Mouse (Mus musculus) lung, adult 2 months (tissue): ENCODE data around the gene Rgs3. TPM values are rescaled to one million over a fixed set of nuclear protein-coding genes. Genes with fewer than 3 reads are reported as not detected.

Experiments
- DNase-seq: peaks from one replicate; pipeline ENCODE4 v3.0.0; 2022
- H3K4me1 ChIP-seq: fragments of 200-500 bp; 2 replicates; pipeline ENCODE4 v1.6.1; 2011; ENCODE audit warnings: low read length; ENCODE audit not compliant: control insufficient read depth, insufficient read depth
- H3K4me3 ChIP-seq: fragments of 200-500 bp; replicated peaks from 2 replicates; pipeline ENCODE3; 2011; ENCODE audit warnings: low read depth, mild to moderate bottlenecking, control low read depth, low read length; ENCODE audit errors: extremely low read depth
- CTCF ChIP-seq: fragments of 200-500 bp; IDR thresholded peaks from 2 replicates; pipeline ENCODE4 v1.5.1; 2011; ENCODE audit warnings: mild to moderate bottlenecking, low read length, control low read depth; ENCODE audit not compliant: insufficient read depth
- POLR2A ChIP-seq: fragments of 200-500 bp; IDR thresholded peaks from 2 replicates; pipeline ENCODE4 v1.6.1; 2011; ENCODE audit warnings: low read depth, mild to moderate bottlenecking, control low read depth, low read length, borderline replicate concordance; ENCODE audit errors: extremely low read depth
- WGBS: fragments of 180-500 bp; shearing (Covaris S2); methylation state at CpG from one replicate; pipeline ENCODE4 v1.1.7; 2018; 5-methylcytosine and 5-hydroxymethylcytosine counted together
- polyA plus RNA-seq: library from polyadenylated mRNA; depleted of rRNA; stranded (reverse); fragments of >200 nt; gene quantifications from 2 replicates; pipeline ENCODE4 v1.2.3, GENCODE M21; 2012

The Rgs3 gene
- polyA plus RNA-seq, 1 experiment, result 97.1 TPM

- Histone ChIP-seq H3K4me3 (no peak overlapping the region), H3K4me1 (peaks cover 10% of the 10 kb centered on the region)
- TF ChIP-seq CTCF, result no peak
- TF ChIP-seq POLR2A, result no peak
- no peak for DNase-seq
- 90% methylated on average over 3 of the region's 3 CpGs for WGBS
Observed at GRCm38 (mm10) chr4:62648848-62649247, 89.2 kb downstream of the Rgs3 start.

- H3K4me1 ChIP-seq, result peaks cover 8% of the 10 kb centered on the region
- H3K4me3 ChIP-seq, result no peak overlapping the region
- no peak for TF ChIP-seq CTCF
- no peak for TF ChIP-seq POLR2A
- 74% methylated on average over 8 of the region's 8 CpGs for WGBS
- no peak for DNase-seq
Observed at GRCm38 (mm10) chr4:62649536-62650230, 90.0 kb downstream of the Rgs3 start.

GRCm38 (mm10) chr4:62651179-62651760, 91.6 kb downstream of the Rgs3 start:
- WGBS, result 48% methylated on average over 7 of the region's 7 CpGs
- Histone ChIP-seq H3K4me1 (peaks cover 8% of the 10 kb centered on the region), H3K4me3 (no peak overlapping the region)
- no peak for TF ChIP-seq POLR2A
- TF ChIP-seq CTCF, result no peak
- DNase-seq, result no peak

GRCm38 (mm10) chr4:62652215-62652614, 92.6 kb downstream of the Rgs3 start:
- 65% methylated on average over 4 of the region's 4 CpGs for WGBS
- Histone ChIP-seq H3K4me1 (peaks cover 2% of the 10 kb centered on the region; the same call in 1 of the 2 replicates), H3K4me3 (no peak overlapping the region)
- no peak for DNase-seq
- TF ChIP-seq CTCF (no peak), POLR2A (no peak)

GRCm38 (mm10) chr4:62652921-62653757, 93.5 kb downstream of the Rgs3 start:
- Histone ChIP-seq H3K4me1 (peaks cover 2% of the 10 kb centered on the region; the same call in 1 of the 2 replicates), H3K4me3 (no peak overlapping the region)
- WGBS, result 78% methylated on average over 12 of the region's 12 CpGs
- TF ChIP-seq POLR2A (no peak), CTCF (no peak)
- no peak for DNase-seq

GRCm38 (mm10) chr4:62653922-62654661, 94.4 kb downstream of the Rgs3 start:
- Histone ChIP-seq H3K4me1 (peaks cover 2% of the 10 kb centered on the region; the same call in 1 of the 2 replicates), H3K4me3 (no peak overlapping the region)
- TF ChIP-seq POLR2A, result no peak
- no peak for TF ChIP-seq CTCF
- 74% methylated on average over 5 of the region's 5 CpGs for WGBS
- no peak for DNase-seq

GRCm38 (mm10) chr4:62659264-62659663, 99.6 kb downstream of the Rgs3 start:
- 46% methylated on average over 15 of the region's 15 CpGs for WGBS
- H3K4me1 ChIP-seq, result peaks cover 27% of the 10 kb centered on the region
- no peak overlapping the region for H3K4me3 ChIP-seq
- no peak for TF ChIP-seq POLR2A
- no peak for TF ChIP-seq CTCF
- no peak for DNase-seq

- WGBS, result 65% methylated on average over 14 of the region's 14 CpGs
- no peak for DNase-seq
- no peak for TF ChIP-seq CTCF
- no peak for TF ChIP-seq POLR2A
- no peak overlapping the region for H3K4me3 ChIP-seq
- H3K4me1 ChIP-seq, result peaks cover 27% of the 10 kb centered on the region
Observed at GRCm38 (mm10) chr4:62659861-62660553, 100.4 kb downstream of the Rgs3 start.

GRCm38 (mm10) chr4:62660554-62660864, 100.9 kb downstream of the Rgs3 start:
- WGBS, result 21% methylated on average over 3 of the region's 3 CpGs
- Histone ChIP-seq H3K4me3 (no peak overlapping the region), H3K4me1 (peaks cover 27% of the 10 kb centered on the region)
- DNase-seq, result no peak
- no peak for TF ChIP-seq POLR2A
- TF ChIP-seq CTCF, result no peak
